Mouse (Mus musculus): ENCODE measurements around the gene Ank2.
A peak's percentile ranks its signal among the peaks of the same experiment; 100 is the strongest.

Ank2 gene

GRCm38 (mm10) chr3:127023992-127024391, 475.2 kb downstream of the Ank2 start:
- DNase-seq (ENCODE audit: low spot score in 2 of 2) = no peak

- DNase-seq (ENCODE audit: low spot score in 2 of 2) = no peak
Measured at GRCm38 (mm10) chr3:127020167-127020566, 479.0 kb downstream of the Ank2 start.

- DNase-seq (ENCODE audit: low spot score in 2 of 2) = no peak
Measured at GRCm38 (mm10) chr3:127019728-127020127, 479.4 kb downstream of the Ank2 start.

DNA sequence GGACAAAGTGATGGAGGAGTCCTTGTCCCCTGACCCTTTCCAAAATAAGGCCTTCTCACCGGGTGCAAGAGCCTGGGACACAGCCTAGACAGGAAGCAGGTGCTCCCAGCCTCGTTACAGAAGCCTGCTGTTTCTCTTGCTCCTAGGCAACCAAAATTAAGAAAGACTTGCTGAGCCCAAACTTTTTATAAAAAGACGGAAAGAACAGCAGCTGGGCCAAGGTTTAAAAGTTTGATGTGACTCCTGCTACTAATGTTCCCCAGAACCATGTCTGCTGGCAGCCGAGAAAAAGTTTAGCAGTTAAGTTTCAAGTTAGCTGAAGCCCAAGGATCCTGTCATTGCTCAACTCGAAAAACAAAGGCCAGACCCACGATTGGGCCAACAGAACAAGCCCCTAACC, 480.0 kb downstream of the Ank2 start:
- DNase-seq (ENCODE audit: low spot score in 2 of 2) = no peak

GRCm38 (mm10) chr3:127017523-127017922, 481.6 kb downstream of the Ank2 start:
- DNase-seq (ENCODE audit: low spot score in 2 of 2) = no peak

DNA sequence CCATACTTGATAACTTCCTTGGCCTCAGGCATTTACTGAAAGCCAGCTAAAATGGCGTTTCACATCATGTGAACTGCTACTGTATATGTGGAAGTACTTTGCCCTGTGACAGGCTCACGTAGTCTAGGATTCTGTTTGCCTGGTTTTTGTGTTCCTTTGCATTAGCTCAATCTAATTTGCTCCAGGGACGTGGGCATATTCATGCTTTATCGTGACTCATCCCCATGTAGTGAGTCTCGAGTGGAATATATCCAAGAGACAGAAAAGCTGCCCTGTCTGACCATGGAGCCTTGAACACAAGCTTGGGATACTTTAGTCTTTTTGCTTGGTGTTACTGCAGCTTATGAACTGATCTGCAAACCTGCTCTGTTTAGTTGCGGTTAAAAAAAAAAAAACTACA, 483.6 kb downstream of the Ank2 start:
- DNase-seq (ENCODE audit: low spot score in 2 of 2) = no peak

DNA sequence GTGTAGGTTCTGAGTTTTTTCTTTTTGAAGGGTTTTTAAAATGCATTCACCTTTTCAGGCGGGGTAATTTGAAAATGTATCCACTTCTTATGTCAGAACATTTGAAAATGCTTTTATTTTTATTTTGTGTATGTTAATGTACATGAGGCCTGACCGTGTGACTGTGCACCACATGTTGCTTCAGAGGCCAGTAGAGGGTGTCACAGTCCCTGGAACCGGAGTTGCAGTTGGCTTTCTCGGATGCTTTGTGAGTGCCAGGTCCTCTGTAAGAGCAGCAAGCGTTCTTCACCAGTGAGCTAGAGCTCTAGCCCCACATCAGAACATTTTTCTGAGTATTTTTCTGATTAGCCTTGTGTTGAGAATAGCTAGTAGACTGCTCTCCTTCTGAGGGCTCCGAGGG, 484.0 kb downstream of the Ank2 start:
- DNase-seq (ENCODE audit: low spot score in 2 of 2) = no peak

DNA sequence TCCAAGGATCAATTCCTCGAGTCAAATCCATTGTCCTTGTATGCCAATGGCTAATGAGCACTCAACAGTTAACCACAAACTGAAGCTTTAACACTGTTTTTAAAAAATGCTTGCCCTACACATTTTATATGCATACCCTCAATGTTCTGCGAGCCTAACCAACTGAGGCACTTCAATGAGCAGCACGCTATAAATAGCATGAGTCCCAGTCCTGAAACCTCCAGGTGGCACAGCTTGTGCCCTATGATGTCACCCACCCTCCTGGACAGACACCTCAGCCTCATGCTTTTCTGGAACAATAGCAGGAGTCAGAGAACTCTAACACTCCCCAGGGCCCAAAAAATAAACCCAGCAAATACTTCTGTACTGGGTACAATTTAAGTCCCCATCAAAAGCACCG, 485.2 kb downstream of the Ank2 start:
- DNase-seq (ENCODE audit: low spot score in 2 of 2) = no peak

DNA sequence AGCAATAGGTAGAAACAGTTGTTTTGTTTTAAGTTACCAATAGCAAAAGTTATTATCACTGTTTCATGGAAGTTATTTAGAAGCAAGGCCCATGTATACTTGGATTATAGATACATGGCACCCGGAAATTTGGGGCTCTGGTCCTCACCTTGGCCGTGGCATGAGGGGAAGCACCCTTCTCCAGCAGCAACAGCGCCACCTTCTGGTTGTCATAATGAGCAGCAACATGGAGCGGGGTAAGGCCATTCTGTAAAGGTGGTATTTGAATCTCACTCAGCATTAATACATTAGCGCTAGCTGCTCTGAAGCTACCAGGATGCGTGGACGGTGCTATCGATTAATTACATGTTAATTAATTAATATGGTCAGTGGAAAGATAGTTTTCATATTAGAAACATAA, 486.6 kb downstream of the Ank2 start:
- DNase-seq (ENCODE audit: low spot score in 2 of 2) = no peak

GRCm38 (mm10) chr3:127005898-127006673, 493.1 kb downstream of the Ank2 start:
- no peak for DNase-seq (ENCODE audit: low spot score in 2 of 2)

DNA sequence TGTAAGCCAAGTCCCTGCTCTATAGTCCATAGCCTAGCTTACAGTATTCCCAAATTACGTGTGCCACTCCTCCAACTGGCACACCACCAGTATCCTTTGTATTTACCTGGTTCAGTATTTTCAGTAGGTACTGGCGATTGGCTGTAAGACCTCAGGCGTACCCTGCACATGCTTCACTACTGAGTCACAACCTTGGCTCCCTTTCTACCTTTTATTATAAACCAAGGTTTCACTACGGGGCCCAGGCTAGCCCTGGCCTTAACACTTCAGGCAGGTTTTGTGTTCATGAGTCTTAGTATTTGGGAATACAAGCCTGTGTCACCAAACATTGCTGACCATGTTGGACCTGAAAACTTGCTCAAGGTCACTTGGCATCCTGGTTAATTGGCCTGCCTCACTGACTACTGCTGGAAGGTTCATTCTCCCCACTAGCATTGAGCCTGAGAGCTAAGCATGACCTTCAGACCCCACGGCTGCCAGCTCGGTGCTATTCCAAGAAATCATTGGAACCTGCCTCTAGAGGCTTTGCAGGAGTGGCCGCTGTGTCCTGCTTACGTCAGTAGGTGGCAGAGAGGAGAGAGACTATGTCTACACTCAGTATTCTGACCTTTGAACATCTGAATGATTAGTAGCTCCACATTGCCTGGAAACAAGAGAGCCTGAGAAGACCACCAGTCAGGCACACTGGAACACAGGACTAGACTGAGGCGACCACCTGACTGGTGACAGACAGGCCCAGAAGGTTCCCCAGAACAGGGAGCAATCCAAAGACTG, 494.1 kb downstream of the Ank2 start:
- no peak for DNase-seq (ENCODE audit: low spot score in 2 of 2)

GRCm38 (mm10) chr3:127003946-127004345, 495.2 kb downstream of the Ank2 start:
- no peak for DNase-seq (ENCODE audit: low spot score in 2 of 2)

DNA sequence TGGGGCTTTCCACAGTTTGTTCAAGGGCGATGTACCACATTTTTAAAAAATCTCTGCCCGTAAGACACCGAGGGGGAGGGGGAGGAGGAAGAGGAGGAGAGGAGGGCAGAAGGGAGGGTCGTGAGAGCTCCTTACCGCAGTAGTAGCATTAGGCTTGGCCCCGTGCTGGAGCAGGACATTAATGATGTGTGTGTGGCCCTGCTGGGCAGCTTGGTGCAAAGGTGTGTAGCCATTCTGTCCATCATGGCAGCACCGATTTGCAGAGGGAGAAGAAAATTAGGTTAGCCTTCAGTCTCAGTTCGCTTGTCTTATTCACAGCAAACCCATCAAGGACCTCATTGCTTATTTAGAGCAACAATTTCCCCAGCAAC, 500.4 kb downstream of the Ank2 start:
- no peak for DNase-seq (ENCODE audit: low spot score in 2 of 2)

- DNase-seq (ENCODE audit: low spot score in 2 of 2) = peak in 1 of 2 experiments; percentile 43
Measured at GRCm38 (mm10) chr3:126998008-126998741, 501.0 kb downstream of the Ank2 start.

DNA sequence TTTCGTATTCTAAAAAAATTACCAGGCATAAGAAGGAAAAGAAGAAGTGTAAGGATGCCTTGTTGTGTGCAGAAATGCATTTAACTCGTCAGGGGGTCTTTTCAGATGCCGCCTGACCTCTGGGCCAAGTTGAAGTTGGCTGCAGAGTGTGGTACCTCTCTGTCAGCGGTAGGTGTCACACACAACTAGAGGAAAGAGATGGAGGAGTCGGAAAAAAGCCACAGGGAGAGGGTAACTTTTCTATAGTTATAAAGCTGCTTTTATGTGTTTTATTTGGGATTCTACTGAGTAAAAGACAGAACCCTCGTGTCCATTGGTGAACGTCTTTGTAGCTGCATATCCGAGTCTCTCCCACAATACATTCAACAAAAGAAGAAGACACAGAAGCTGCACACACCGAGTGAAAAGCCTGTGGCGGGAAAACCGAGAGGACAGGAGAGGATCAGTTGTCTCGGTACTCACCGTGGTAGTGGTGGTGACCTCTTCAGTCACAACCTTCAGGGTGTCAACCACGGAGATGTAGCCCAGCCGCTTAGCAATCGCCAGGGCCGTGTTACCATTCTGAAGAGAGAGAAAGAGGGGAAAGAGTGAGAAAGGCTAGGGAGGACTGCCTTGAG, 501.7 kb downstream of the Ank2 start:
- no peak for DNase-seq (ENCODE audit: low spot score in 2 of 2)

GRCm38 (mm10) chr3:126996721-126997120, 502.4 kb downstream of the Ank2 start:
- DNase-seq (ENCODE audit: low spot score in 2 of 2) = no peak

GRCm38 (mm10) chr3:126995970-126996369, 503.2 kb downstream of the Ank2 start:
- DNase-seq (ENCODE audit: low spot score in 2 of 2) = no peak

DNA sequence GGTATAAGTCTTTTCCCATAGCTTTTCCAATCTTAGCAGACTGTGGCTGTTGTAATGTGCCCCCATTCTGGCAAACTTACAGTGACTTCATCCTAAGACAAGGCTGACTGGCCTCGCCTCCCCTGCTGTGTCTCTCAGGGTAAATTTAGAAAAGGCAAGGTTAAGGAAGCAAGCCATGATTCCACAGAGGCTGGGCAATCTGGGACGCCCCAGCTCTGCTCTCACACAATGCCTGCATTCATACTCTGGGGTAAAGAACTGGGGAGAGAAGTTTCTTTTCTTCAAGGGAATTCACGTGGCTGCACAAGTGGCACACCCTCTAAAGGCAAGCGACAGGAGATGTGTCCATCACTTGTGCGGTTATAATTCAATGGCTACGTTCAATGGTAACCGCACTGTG, 505.0 kb downstream of the Ank2 start:
- no peak for DNase-seq (ENCODE audit: low spot score in 2 of 2)

GRCm38 (mm10) chr3:126989936-126990335, 509.2 kb downstream of the Ank2 start:
- DNase-seq (ENCODE audit: low spot score in 2 of 2) = no peak

GRCm38 (mm10) chr3:126986687-126987086, 512.5 kb downstream of the Ank2 start:
- DNase-seq (ENCODE audit: low spot score in 2 of 2) = no peak

DNA sequence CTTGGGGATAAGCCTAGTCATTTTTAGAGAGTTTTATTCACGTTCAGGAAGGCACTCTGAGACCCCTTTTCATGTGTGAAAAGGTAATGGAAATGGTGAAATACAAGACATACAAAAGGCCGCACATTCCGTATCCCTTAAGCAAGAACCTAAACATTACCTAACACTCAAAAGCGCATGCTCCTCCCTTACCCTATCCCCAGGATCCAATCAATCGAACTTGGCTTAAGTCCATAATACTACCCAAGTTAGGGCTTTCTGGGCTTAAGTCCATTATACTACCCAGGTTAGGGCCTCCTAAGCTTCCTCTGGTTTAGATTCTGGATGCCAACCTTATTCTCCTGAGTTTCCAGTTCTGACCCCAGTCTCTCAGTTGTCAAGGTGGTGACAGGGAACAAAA, 516.3 kb downstream of the Ank2 start:
- DNase-seq (ENCODE audit: low spot score in 2 of 2) = no peak

- DNase-seq (ENCODE audit: low spot score in 2 of 2) = no peak
Measured at GRCm38 (mm10) chr3:126981163-126981562, 518.0 kb downstream of the Ank2 start.
